Mouse (Mus musculus): Measurements from ENCODE around the gene Acp2. TPM values are rescaled to one million over a fixed set of nuclear protein-coding genes. Genes with fewer than 3 reads are reported as not detected.

Gene Acp2
- polyA plus RNA-seq, 1 experiment: not detected

- 33% methylated on average over 3 of the region's 3 CpGs for WGBS
- peaks cover 3% of the 10 kb centered on the region; the same call in 1 of the 2 replicates for H3K4me1 ChIP-seq (ENCODE audit: control insufficient read depth, insufficient read depth, low read length)
- no peak overlapping the region for H3K4me3 ChIP-seq (ENCODE audit: insufficient read depth, low read depth, low read length)
- no peak for TF ChIP-seq CTCF (IDR thresholded peaks at IDR 0.05; ENCODE audit: insufficient read depth, low read depth, low read length)
- TF ChIP-seq POLR2A (IDR thresholded peaks at IDR 0.05; ENCODE audit: insufficient read depth, low read depth, low read length): no peak
- no peak overlapping the region for H3K27ac ChIP-seq (ENCODE audit: insufficient read depth, low read depth, low read length)
Measured at GRCm38 (mm10) chr2:91243416-91243815, 40.7 kb downstream of the Acp2 start.

GRCm38 (mm10) chr2:91244557-91245228, 42.0 kb downstream of the Acp2 start:
- WGBS: 79% methylated on average over 5 of the region's 5 CpGs
- H3K4me1 ChIP-seq (ENCODE audit: control insufficient read depth, insufficient read depth, low read length): peaks cover 3% of the 10 kb centered on the region; the same call in 1 of the 2 replicates
- H3K4me3 ChIP-seq (ENCODE audit: insufficient read depth, low read depth, low read length): no peak overlapping the region
- TF ChIP-seq CTCF (IDR thresholded peaks at IDR 0.05; ENCODE audit: insufficient read depth, low read depth, low read length): no peak
- no peak for TF ChIP-seq POLR2A (IDR thresholded peaks at IDR 0.05; ENCODE audit: insufficient read depth, low read depth, low read length)
- H3K27ac ChIP-seq (ENCODE audit: insufficient read depth, low read depth, low read length): no peak overlapping the region

DNA sequence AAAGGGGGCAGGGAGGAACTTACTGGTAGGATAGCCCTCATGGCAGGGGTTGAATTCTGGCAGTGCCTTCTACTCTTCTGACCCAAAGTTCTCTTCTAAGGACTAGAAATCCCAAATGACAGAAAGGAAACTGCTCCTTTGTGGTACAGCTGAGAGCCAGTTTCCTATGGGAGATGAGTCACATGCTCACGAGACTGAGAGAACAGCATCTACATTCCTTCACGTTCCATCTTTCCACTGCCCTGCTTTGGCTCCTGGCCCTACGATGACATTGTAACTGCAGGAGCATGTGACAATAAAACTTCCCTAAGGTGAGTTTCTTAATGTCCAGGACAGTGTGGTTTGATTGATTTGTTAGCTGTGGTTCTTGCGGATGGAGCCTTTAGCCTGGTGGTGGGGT, 45.7 kb downstream of the Acp2 start:
- WGBS: 89% methylated on average over 4 of the region's 4 CpGs
- Histone ChIP-seq H3K4me3 (ENCODE audit: insufficient read depth, low read depth, low read length) (no peak overlapping the region), H3K27ac (ENCODE audit: insufficient read depth, low read depth, low read length) (no peak overlapping the region), H3K4me1 (ENCODE audit: control insufficient read depth, insufficient read depth, low read length) (peaks cover 3% of the 10 kb centered on the region; the same call in 1 of the 2 replicates)
- TF ChIP-seq CTCF (IDR thresholded peaks at IDR 0.05; ENCODE audit: insufficient read depth, low read depth, low read length) (no peak), POLR2A (IDR thresholded peaks at IDR 0.05; ENCODE audit: insufficient read depth, low read depth, low read length) (no peak)

DNA sequence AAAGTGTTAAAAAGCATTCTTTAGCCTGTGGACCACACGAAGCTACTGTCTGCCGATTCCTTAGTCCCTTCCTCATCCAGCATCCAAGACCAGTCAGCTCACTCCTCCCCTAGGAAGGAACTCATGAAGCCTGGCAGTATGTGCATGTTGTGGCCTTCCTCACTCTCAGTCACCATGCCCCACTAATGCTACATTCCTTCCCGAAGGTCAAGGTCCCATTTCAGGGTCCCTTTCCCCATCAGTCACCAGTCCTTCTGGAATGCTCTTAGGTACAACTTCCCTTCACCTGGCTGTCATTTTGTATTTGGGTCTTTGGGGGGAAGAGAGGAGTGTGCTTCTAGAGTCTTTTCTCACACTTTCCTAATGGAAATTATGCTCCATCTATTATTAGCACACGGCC, 49.3 kb downstream of the Acp2 start:
- Histone ChIP-seq H3K4me1 (ENCODE audit: control insufficient read depth, insufficient read depth, low read length) (peaks cover 7% of the 10 kb centered on the region), H3K4me3 (ENCODE audit: insufficient read depth, low read depth, low read length) (no peak overlapping the region), H3K27ac (ENCODE audit: insufficient read depth, low read depth, low read length) (no peak overlapping the region)
- TF ChIP-seq CTCF (IDR thresholded peaks at IDR 0.05; ENCODE audit: insufficient read depth, low read depth, low read length) (no peak), POLR2A (IDR thresholded peaks at IDR 0.05; ENCODE audit: insufficient read depth, low read depth, low read length) (no peak)
- 70% methylated on average over 4 of the region's 4 CpGs for WGBS

GRCm38 (mm10) chr2:91252512-91252911, 49.8 kb downstream of the Acp2 start:
- no peak overlapping the region for H3K27ac ChIP-seq (ENCODE audit: insufficient read depth, low read depth, low read length)
- H3K4me3 ChIP-seq (ENCODE audit: insufficient read depth, low read depth, low read length): no peak overlapping the region
- WGBS: 62% methylated on average over 4 of the region's 4 CpGs
- TF ChIP-seq CTCF (IDR thresholded peaks at IDR 0.05; ENCODE audit: insufficient read depth, low read depth, low read length) (no peak), POLR2A (IDR thresholded peaks at IDR 0.05; ENCODE audit: insufficient read depth, low read depth, low read length) (no peak)
- peaks cover 12% of the 10 kb centered on the region for H3K4me1 ChIP-seq (ENCODE audit: control insufficient read depth, insufficient read depth, low read length)

DNA sequence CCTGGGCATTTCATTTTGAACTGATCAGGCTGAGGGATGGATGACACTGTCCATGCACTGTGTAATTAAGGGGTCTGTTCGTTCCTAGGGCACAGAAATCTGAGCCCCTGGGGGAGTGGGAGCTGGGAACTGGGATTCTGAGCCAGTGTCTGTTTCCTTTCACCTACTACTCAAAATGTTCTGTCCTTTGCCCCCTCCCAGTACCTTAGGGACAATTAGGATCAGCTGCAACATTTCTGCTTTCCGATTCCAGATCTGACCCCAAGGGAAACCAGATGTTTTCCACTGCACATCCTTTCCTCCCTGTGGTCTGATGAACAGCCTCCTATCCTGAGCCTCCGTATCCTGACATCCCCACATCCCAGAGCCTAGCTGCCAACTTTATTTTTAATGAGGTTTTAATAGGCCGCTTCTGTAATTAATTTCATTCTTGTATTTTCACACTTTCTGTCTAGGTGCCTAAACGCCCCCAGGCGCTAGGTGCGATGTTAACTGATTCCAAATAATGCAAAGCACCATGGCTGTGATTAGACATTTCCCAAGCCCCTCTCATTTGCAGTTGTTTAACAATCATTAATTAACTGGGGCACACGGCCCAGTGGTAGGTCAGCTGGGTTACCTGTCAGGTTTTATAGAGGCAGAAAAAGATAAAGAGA, 52.2 kb downstream of the Acp2 start:
- no peak overlapping the region for H3K27ac ChIP-seq (ENCODE audit: insufficient read depth, low read depth, low read length)
- no peak for TF ChIP-seq POLR2A (IDR thresholded peaks at IDR 0.05; ENCODE audit: insufficient read depth, low read depth, low read length)
- no peak overlapping the region for H3K4me3 ChIP-seq (ENCODE audit: insufficient read depth, low read depth, low read length)
- peaks cover 18% of the 10 kb centered on the region for H3K4me1 ChIP-seq (ENCODE audit: control insufficient read depth, insufficient read depth, low read length)
- 64% methylated on average over 8 of the region's 8 CpGs for WGBS

- WGBS: 4% methylated on average over 27 of the region's 27 CpGs
- TF ChIP-seq POLR2A (IDR thresholded peaks at IDR 0.05; ENCODE audit: insufficient read depth, low read depth, low read length): no peak
- TF ChIP-seq CTCF (IDR thresholded peaks at IDR 0.05; ENCODE audit: insufficient read depth, low read depth, low read length): no peak
- Histone ChIP-seq H3K4me1 (ENCODE audit: control insufficient read depth, insufficient read depth, low read length) (peaks cover 18% of the 10 kb centered on the region), H3K4me3 (ENCODE audit: insufficient read depth, low read depth, low read length) (peak within 1 kb of the TSS; percentile 53), H3K27ac (ENCODE audit: insufficient read depth, low read depth, low read length) (no peak within 1 kb of the TSS)
Measured at GRCm38 (mm10) chr2:91255661-91256150, 53.0 kb downstream of the Acp2 start, which contains the start of gene Pacsin3. Pacsin3 (plus strand) TSS chr2:91255954.

- Histone ChIP-seq H3K4me1 (ENCODE audit: control insufficient read depth, insufficient read depth, low read length) (peaks cover 18% of the 10 kb centered on the region), H3K4me3 (ENCODE audit: insufficient read depth, low read depth, low read length) (peak overlapping the region; percentile 53), H3K27ac (ENCODE audit: insufficient read depth, low read depth, low read length) (no peak overlapping the region)
- TF ChIP-seq CTCF (IDR thresholded peaks at IDR 0.05; ENCODE audit: insufficient read depth, low read depth, low read length) (no peak), POLR2A (IDR thresholded peaks at IDR 0.05; ENCODE audit: insufficient read depth, low read depth, low read length) (0 out of 2 replicates have a peak, but pooled peaks have one; percentile 27)
- 1% methylated on average over 52 of the region's 52 CpGs for WGBS
Measured at GRCm38 (mm10) chr2:91256256-91257125, 53.8 kb downstream of the Acp2 start.
